Mouse (Mus musculus) hindbrain, embryonic 16.5 days (tissue): ENCODE results near the gene Parn. TPM values are rescaled to one million over a fixed set of nuclear protein-coding genes. Genes with fewer than 3 reads are reported as not detected.

Source experiments
- polyA plus RNA-seq: library from polyadenylated mRNA; unstranded; fragments of >200 nt; fragmentation: Nextera tagmentation; extraction: Ambion mirVana; gene quantifications from 2 replicates; pipeline ENCODE4 v1.2.1, GENCODE M21; 2015

Parn gene
- polyA plus RNA-seq, 1 experiment from 2014 or later: 31.7 TPM

Other genes with a start within 250 kb of the Parn start
- 50.9 and 52.2 TPM in 2 replicates for gene Bfar, start 3.7 kb upstream of the Parn start, polyA plus RNA-seq
- 6.0 and 6.7 TPM in 2 replicates for gene 3110001I22Rik, start 3.8 kb upstream of the Parn start, polyA plus RNA-seq
- gene Pla2g10, start 62.8 kb upstream of the Parn start, polyA plus RNA-seq: 0.51 TPM in 1 of 2 replicates, not detected in the other
- 76.6 and 88.3 TPM in 2 replicates for gene Rrn3, start 112.5 kb upstream of the Parn start, polyA plus RNA-seq
- gene Ntan1, start 150.7 kb upstream of the Parn start, polyA plus RNA-seq: 204 and 217 TPM in 2 replicates
- 74.1 and 77.1 TPM in 2 replicates for gene Pdxdc1, start 235.0 kb upstream of the Parn start, polyA plus RNA-seq
- 39.3 and 46.2 TPM in 2 replicates for gene Mpv17l, start 235.0 kb upstream of the Parn start, polyA plus RNA-seq